12 mouse cellular contexts compared by ENCODE assay signal in the genomic region with DNA sequence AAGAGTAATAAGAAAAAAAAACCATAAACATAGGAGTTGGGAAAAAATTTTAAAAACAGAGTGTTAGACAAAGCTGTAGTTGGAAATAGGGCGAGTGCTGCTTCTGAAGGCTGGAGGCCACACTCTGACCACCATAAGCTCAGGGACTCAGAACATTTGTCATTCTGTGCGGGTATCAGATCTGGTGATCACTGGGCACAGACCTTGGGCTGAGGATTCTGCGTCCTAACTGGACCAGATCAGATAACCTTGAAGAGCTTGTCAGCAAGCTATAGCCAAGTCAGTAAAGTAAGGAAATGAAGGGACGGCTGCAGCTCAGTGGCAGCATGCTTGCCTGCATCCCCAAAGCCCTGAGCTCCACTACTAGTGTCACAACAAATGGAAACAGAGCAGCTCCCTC.
"Had no signal": no experiment of that assay in that cellular context is flagged by ENCODE, and none has a peak within 500 bp of the region (broad histone marks: within the 10 kb centered on the region; RNA-seq: fewer than 3 reads in every experiment).

No protein-coding gene starts in this region.

- DNase-seq: cerebellum, postnatal 25 days; cerebellum, postnatal 36 days; embryo, embryonic 11 days; forebrain, postnatal 0 days; gastrocnemius, adult 2 months; gastrocnemius, postnatal 10 days; gastrocnemius, postnatal 14 days; gastrocnemius, postnatal 25 days; gastrocnemius, postnatal 36 days; heart, adult 11 months; heart, adult 18-20 months; heart, adult 2 months had no signal
